Mouse (Mus musculus) CH12.LX (cell line): Measurements from ENCODE around the gene Il22ra1. TPM values are rescaled to one million over a fixed set of nuclear protein-coding genes. Genes with fewer than 3 reads are reported as not detected.

Experiments
- DNase-seq: peaks from one replicate; pipeline ENCODE4 v3.0.0-alpha.2; 2013; ENCODE audit errors: extremely low read depth
- H3K27ac ChIP-seq: 2 replicates; pipeline ENCODE4 v1.5.1; 2012; ENCODE audit warnings: low read depth, mild to moderate bottlenecking, control low read depth, moderate library complexity; ENCODE audit not compliant: insufficient read depth
- H3K27me3 ChIP-seq: replicated peaks from 2 replicates; pipeline ENCODE3; 2012; ENCODE audit warnings: inconsistent platforms
- H3K36me3 ChIP-seq, 2 experiments: replicated peaks in 1 of 2; 2 replicates each; pipeline versions ENCODE3 to v1.6.1; 2012; ENCODE audit warnings: inconsistent platforms in 1 of 2, low read length in 1 of 2, mild to moderate bottlenecking in 1 of 2, mixed read lengths in 1 of 2, moderate library complexity in 1 of 2; ENCODE audit not compliant: control insufficient read depth in 1 of 2, insufficient read depth in 1 of 2
- H3K4me1 ChIP-seq, 2 experiments: 2 replicates each; pipeline ENCODE4 v1.6.1; 2012; ENCODE audit warnings: inconsistent platforms in 1 of 2, moderate library complexity in 1 of 2; ENCODE audit not compliant: insufficient read depth in 2 of 2, control insufficient read depth in 1 of 2
- H3K4me2 ChIP-seq: 2 replicates; pipeline ENCODE4 v1.6.1; 2012; ENCODE audit warnings: low read depth, mild to moderate bottlenecking, control low read depth; ENCODE audit not compliant: poor library complexity, insufficient read depth, severe bottlenecking
- H3K4me3 ChIP-seq, 3 experiments: fragments of 150-350 bp in 1 of 3; sonication (generic) in 1 of 3; replicated peaks in 1 of 3; 2 replicates each; pipeline versions ENCODE3 to v1.5.1; 2011 to 2012; ENCODE audit warnings: low read depth in 2 of 3, low read length in 2 of 3, mild to moderate bottlenecking in 2 of 3, moderate library complexity in 2 of 3, control low read depth in 1 of 3, improper control_type of control experiment in 1 of 3, inconsistent platforms in 1 of 3, mixed read lengths in 1 of 3; ENCODE audit not compliant: poor library complexity in 1 of 3
- H3K79me2 ChIP-seq: replicated peaks from 2 replicates; pipeline ENCODE4 v1.6.1; 2012; ENCODE audit warnings: mild to moderate bottlenecking, moderate library complexity; ENCODE audit not compliant: control insufficient read depth, poor library complexity, insufficient read depth, severe bottlenecking; ENCODE audit errors: extremely low read depth
- H3K9ac ChIP-seq: 2 replicates; pipeline ENCODE4 v1.6.1; 2012; ENCODE audit warnings: low read depth, mild to moderate bottlenecking, control low read depth, moderate library complexity; ENCODE audit not compliant: insufficient read depth
- H3K9me3 ChIP-seq: replicated peaks from 2 replicates; pipeline ENCODE3; 2012; ENCODE audit warnings: low read length, inconsistent platforms, mixed read lengths
- CHD1 ChIP-seq: IDR thresholded peaks from 2 replicates; pipeline ENCODE4 v1.6.1; 2012; ENCODE audit warnings: low read depth, low read length, improper control_type of control experiment, inconsistent platforms
- CHD2 ChIP-seq: IDR thresholded peaks from 2 replicates; pipeline ENCODE4 v1.6.1; 2011; ENCODE audit warnings: low read length, improper control_type of control experiment
- CTCF ChIP-seq, 2 experiments: IDR thresholded peaks in 1 of 2; conservative IDR thresholded peaks in 1 of 2; 2 replicates each; pipeline ENCODE4 v1.5.1; 2011 to 2012; ENCODE audit warnings: low read depth in 2 of 2, low read length in 2 of 2, improper control_type of control experiment in 1 of 2, inconsistent platforms in 1 of 2, mild to moderate bottlenecking in 1 of 2, moderate library complexity in 1 of 2
- EP300 ChIP-seq: IDR thresholded peaks from 2 replicates; pipeline ENCODE4 v1.6.1; 2011; ENCODE audit warnings: low read length, improper control_type of control experiment
- ETS1 ChIP-seq: conservative IDR thresholded peaks from 2 replicates; pipeline ENCODE4 v1.6.1; 2012; ENCODE audit warnings: low read depth, mild to moderate bottlenecking, inconsistent platforms, low read length, improper control_type of control experiment, moderate library complexity
- GABPA ChIP-seq: IDR thresholded peaks from 2 replicates; pipeline ENCODE4 v1.6.1; 2012; ENCODE audit warnings: low read depth, low read length, improper control_type of control experiment, inconsistent platforms; ENCODE audit not compliant: insufficient replicate concordance
- JUND ChIP-seq: conservative IDR thresholded peaks from 2 replicates; pipeline ENCODE4 v1.6.1; 2011; ENCODE audit warnings: low read depth, low read length, improper control_type of control experiment
- MAFK ChIP-seq: IDR thresholded peaks from 2 replicates; pipeline ENCODE4 v1.6.1; 2011; ENCODE audit warnings: low read length, improper control_type of control experiment; ENCODE audit not compliant: insufficient replicate concordance
- PAX5 ChIP-seq: IDR thresholded peaks from 2 replicates; pipeline ENCODE4 v1.6.1; 2012; ENCODE audit warnings: low read length, inconsistent platforms, mixed read lengths
- POLR2AphosphoS2 ChIP-seq: IDR thresholded peaks from 2 replicates; pipeline ENCODE4 v1.6.1; 2011; ENCODE audit warnings: low read depth, low read length, improper control_type of control experiment
- SIN3A ChIP-seq: IDR thresholded peaks from 2 replicates; pipeline ENCODE4 v1.6.1; 2012; ENCODE audit warnings: low read length, improper control_type of control experiment, inconsistent platforms
- SMC3 ChIP-seq: IDR thresholded peaks from 2 replicates; pipeline ENCODE4 v1.6.1; 2011; ENCODE audit warnings: low read depth, low read length, improper control_type of control experiment
- TBP ChIP-seq: conservative IDR thresholded peaks from 2 replicates; pipeline ENCODE4 v1.6.1; 2011; ENCODE audit warnings: low read depth, low read length, improper control_type of control experiment
- USF1 ChIP-seq: IDR thresholded peaks from 2 replicates; pipeline ENCODE4 v1.6.1; 2014; ENCODE audit warnings: low read depth, mild to moderate bottlenecking, inconsistent platforms, low read length, improper control_type of control experiment
- USF2 ChIP-seq: conservative IDR thresholded peaks from 2 replicates; pipeline ENCODE4 v1.6.1; 2011; ENCODE audit warnings: low read depth, low read length, improper control_type of control experiment
- ZC3H11A ChIP-seq: IDR thresholded peaks from 2 replicates; pipeline ENCODE4 v1.6.1; 2012; ENCODE audit warnings: low read depth, mild to moderate bottlenecking, inconsistent platforms, low read length, improper control_type of control experiment
- dilution Hi-C: fragments of 300-500 bp; cut with MboI; formaldehyde crosslinking; loops from 2 replicates; pipeline ENCODE4 v1.14.3; 2020; ENCODE audit warnings: low sequenced_read_pairs; ENCODE audit not compliant: extremely low pct_unique_long_range_greater_than_20kb, extremely low pct_ligation_motif_present
- in situ Hi-C: fragments of 300-500 bp; cut with MboI; formaldehyde crosslinking; loops from 3 replicates; pipeline ENCODE4 v1.14.3; 2019; ENCODE audit warnings: low sequenced_read_pairs, low pct_ligation_motif_present, low pct_unique_long_range_greater_than_20kb, mixed read lengths
- polyA plus RNA-seq: library from polyadenylated mRNA; unstranded; fragments of >175 nt; gene quantifications from 2 replicates; pipeline ENCODE4 v1.2.1, GENCODE M21; 2012; ENCODE audit warnings: low read depth; ENCODE audit not compliant: insufficient read length
- total RNA-seq, 2 experiments: library from RNA; depleted of rRNA; stranded (reverse); fragments of 300-350 nt in 1 of 2; fragments of >200 nt in 1 of 2; gene quantifications; 2 replicates each; pipeline ENCODE4 v1.2.3; 2012 to 2014

Gene Il22ra1
- total and polyA plus RNA-seq, 3 experiments: not detected

GRCm38 (mm10) chr4:135752779-135753164 is 24.8 kb downstream of the Il22ra1 start:
- H3K4me1 ChIP-seq: no peaks in the 10 kb centered on the region
- no peaks in the 10 kb centered on the region for H3K36me3 ChIP-seq
- H3K27ac ChIP-seq: no peak overlapping the region
- no peak overlapping the region for H3K4me3 ChIP-seq
- no peaks in the 10 kb centered on the region for H3K79me2 ChIP-seq
- TF ChIP-seq POLR2AphosphoS2: no peak
- TF ChIP-seq CHD2: no peak
- no peak for TF ChIP-seq ZC3H11A
- TF ChIP-seq CHD1: no peak
- no peak for TF ChIP-seq SMC3
- no peak for TF ChIP-seq SIN3A
- TF ChIP-seq EP300: no peak
- no peak for TF ChIP-seq JUND
- TF ChIP-seq ETS1: no peak
- no peak for DNase-seq
- H3K27me3 ChIP-seq: peaks cover 29% of the 10 kb centered on the region
- in situ Hi-C loops (no loop called here), dilution Hi-C loops (no loop called here)
- no peak overlapping the region for H3K9ac ChIP-seq
- peaks cover 8% of the 10 kb centered on the region for H3K9me3 ChIP-seq
- no peak overlapping the region for H3K4me2 ChIP-seq

- H3K4me2 ChIP-seq: no peak overlapping the region
- peaks cover 6 to 7% of the 10 kb centered on the region in 2 experiments for H3K4me1 ChIP-seq
- peaks cover 49% of the 10 kb centered on the region for H3K27me3 ChIP-seq
- no peaks in the 10 kb centered on the region for H3K36me3 ChIP-seq
- dilution Hi-C loops (no loop called here), in situ Hi-C loops (no loop called here)
- H3K9ac ChIP-seq: no peak overlapping the region
- H3K27ac ChIP-seq: no peak overlapping the region
- no peaks in the 10 kb centered on the region for H3K79me2 ChIP-seq
- no peak for DNase-seq
- H3K9me3 ChIP-seq: peaks cover 8% of the 10 kb centered on the region
- H3K4me3 ChIP-seq: no peak overlapping the region
- TF ChIP-seq MAFK (no peak), CTCF (conservative IDR thresholded peaks at IDR 0.05 in 1 of 2, IDR thresholded peaks at IDR 0.05 in 1 of 2; ENCODE audit: low read depth in 2 of 2, low read length in 2 of 2) (peak in 1 of 2 experiments; percentile 14; a peak in 2 of 4 replicates), PAX5 (no peak), GABPA (no peak)
Observed at GRCm38 (mm10) chr4:135758331-135758730, 30.4 kb downstream of the Il22ra1 start.

- no peak for DNase-seq
- H3K4me3 ChIP-seq: no peak overlapping the region
- no peak overlapping the region for H3K4me2 ChIP-seq
- dilution Hi-C loops (no loop called here), in situ Hi-C loops (no loop called here)
- H3K27me3 ChIP-seq: peaks cover 50% of the 10 kb centered on the region
- H3K9ac ChIP-seq: no peak overlapping the region
- no peaks in the 10 kb centered on the region for H3K36me3 ChIP-seq
- no peak overlapping the region for H3K27ac ChIP-seq
- TF ChIP-seq USF1 (no peak), USF2 (no peak), TBP (no peak)
- H3K4me1 ChIP-seq: peaks cover 6 to 7% of the 10 kb centered on the region in 2 experiments
- H3K9me3 ChIP-seq: peaks cover 8% of the 10 kb centered on the region
- no peaks in the 10 kb centered on the region for H3K79me2 ChIP-seq
Observed at GRCm38 (mm10) chr4:135758825-135759224, 30.9 kb downstream of the Il22ra1 start.
